Mouse (Mus musculus) intestine, embryonic 15.5 days (tissue): ENCODE data around the gene Kank3. TPM values are rescaled to one million over a fixed set of nuclear protein-coding genes. Genes with fewer than 3 reads are reported as not detected.
"Not testable (repeated sequence)": the region's sequence is repeated elsewhere in the genome, so short reads cannot be mapped to it uniquely, and the experiment has no call there.

Source experiments
- ATAC-seq: fragments of 200-750 bp; cut with Nextera tagmentation; 2 replicates; pipeline ENCODE4 v1.8.0; 2017; ENCODE audit warnings: moderate TSS enrichment, moderate library complexity
- H3K27ac ChIP-seq: fragments of 300-500 bp; sonication (generic); 2 replicates; pipeline ENCODE4 v1.5.1; 2015; ENCODE audit warnings: mild to moderate bottlenecking, inconsistent platforms
- H3K27me3 ChIP-seq: fragments of 300-500 bp; sonication (generic); replicated peaks from 2 replicates; pipeline ENCODE4 v1.6.1; 2015; ENCODE audit warnings: inconsistent platforms
- H3K36me3 ChIP-seq: fragments of 300-500 bp; sonication (generic); 2 replicates; pipeline ENCODE4 v1.6.1; 2015; ENCODE audit warnings: inconsistent platforms
- H3K4me1 ChIP-seq: fragments of 300-500 bp; sonication (generic); replicated peaks from 2 replicates; pipeline ENCODE4 v1.6.1; 2015; ENCODE audit warnings: inconsistent platforms
- H3K4me2 ChIP-seq: fragments of 300-500 bp; sonication (generic); replicated peaks from 2 replicates; pipeline ENCODE4 v1.6.1; 2015; ENCODE audit warnings: mild to moderate bottlenecking, inconsistent platforms
- H3K4me3 ChIP-seq: fragments of 300-500 bp; sonication (generic); replicated peaks from 2 replicates; pipeline ENCODE4 v1.5.1; 2015; ENCODE audit warnings: inconsistent platforms
- H3K9ac ChIP-seq: fragments of 300-500 bp; sonication (generic); 2 replicates; pipeline ENCODE4 v1.6.1; 2015; ENCODE audit warnings: inconsistent platforms
- H3K9me3 ChIP-seq: fragments of 300-500 bp; sonication (generic); 2 replicates; pipeline ENCODE4 v1.6.1; 2016; ENCODE audit warnings: inconsistent platforms
- WGBS: fragments of 180-500 bp; shearing (Covaris S2); methylation state at CpG from one replicate; pipeline ENCODE4 v1.1.7; 2015; 5-methylcytosine and 5-hydroxymethylcytosine counted together
- polyA plus RNA-seq: library from polyadenylated mRNA; unstranded; fragments of >200 nt; fragmentation: Nextera tagmentation; extraction: Ambion mirVana; gene quantifications from 2 replicates; pipeline ENCODE4 v1.2.1, GENCODE M21; 2015

Kank3 gene
- polyA plus RNA-seq, 1 experiment from 2014 or later, result 23.0 TPM

DNA sequence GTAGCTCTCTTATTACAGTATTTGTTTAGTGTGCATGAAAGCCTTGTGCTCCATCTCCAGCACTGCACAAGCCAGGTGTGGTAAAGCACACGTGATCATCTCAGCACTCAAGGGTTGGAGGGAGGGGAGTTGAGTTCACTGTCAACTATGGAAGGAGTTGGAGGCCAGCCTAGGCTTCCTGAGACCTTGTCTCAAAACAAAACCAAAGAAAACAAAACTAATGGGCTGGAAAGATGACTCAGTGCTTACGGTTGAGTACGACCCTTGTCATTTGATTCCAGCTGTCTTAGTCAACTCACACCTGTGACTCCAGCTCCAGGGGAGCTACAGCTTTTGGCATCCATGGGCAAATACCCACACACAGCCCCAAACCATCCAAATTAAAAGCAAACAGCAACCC, 2.2 kb downstream of the Kank3 start:
- H3K4me1 ChIP-seq, result peaks cover 14% of the 10 kb centered on the region
- H3K4me3 ChIP-seq, result no peak overlapping the region
- no peaks in the 10 kb centered on the region for H3K27me3 ChIP-seq
- H3K9me3 ChIP-seq, result no peaks in the 10 kb centered on the region
- no peak overlapping the region for H3K4me2 ChIP-seq
- H3K9ac ChIP-seq, result no peak overlapping the region
- no peak for ATAC-seq
- 57% methylated on average over 3 of the region's 3 CpGs for WGBS
- H3K36me3 ChIP-seq, result no peaks in the 10 kb centered on the region
- no peak overlapping the region for H3K27ac ChIP-seq

DNA sequence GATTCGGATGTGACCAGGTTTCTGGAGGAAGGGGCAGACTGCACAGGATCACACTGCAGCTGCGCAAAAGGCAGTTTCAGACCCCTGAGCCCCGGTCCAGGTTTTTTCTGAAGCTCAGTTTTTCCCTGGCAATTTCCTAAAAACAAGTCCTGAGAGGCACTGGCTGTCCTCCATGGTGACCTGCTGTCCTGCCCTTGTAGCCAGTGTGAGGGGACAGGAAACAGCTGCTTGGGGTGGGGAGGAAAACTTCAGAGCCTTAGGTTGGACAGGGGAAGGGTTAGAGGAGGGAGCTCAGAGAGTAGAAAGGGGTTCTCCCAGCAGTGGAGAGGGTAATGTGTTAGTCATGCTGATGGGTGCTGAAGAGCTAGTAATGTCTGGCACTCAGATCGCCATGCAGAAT, 2.7 kb downstream of the Kank3 start:
- no peak overlapping the region for H3K4me3 ChIP-seq
- no peaks in the 10 kb centered on the region for H3K27me3 ChIP-seq
- ATAC-seq, result no peak
- peaks cover 17% of the 10 kb centered on the region for H3K4me1 ChIP-seq
- no peak overlapping the region for H3K9ac ChIP-seq
- no peaks in the 10 kb centered on the region for H3K9me3 ChIP-seq
- H3K27ac ChIP-seq, result no peak overlapping the region
- no peaks in the 10 kb centered on the region for H3K36me3 ChIP-seq
- WGBS, result 67% methylated on average over 4 of the region's 4 CpGs
- H3K4me2 ChIP-seq, result no peak overlapping the region

DNA sequence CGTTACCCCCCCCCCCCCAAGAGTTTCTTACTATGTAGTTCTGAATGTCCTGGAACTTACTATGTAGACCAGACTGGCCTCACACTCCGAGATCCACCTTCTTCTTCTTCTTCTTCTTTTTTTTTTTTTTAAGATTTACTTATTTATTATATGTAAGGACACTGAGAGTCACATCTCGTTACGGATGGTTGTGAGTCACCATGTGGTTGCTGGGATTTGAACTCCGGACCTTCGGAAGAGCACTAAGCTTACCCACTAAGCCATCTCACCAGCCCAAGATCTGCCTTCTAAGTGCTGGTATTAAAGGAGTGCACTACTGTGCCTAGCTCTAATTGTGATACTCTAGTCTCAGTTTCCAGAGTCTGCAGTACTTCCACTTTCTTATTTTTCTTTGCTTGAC, 5.1 kb downstream of the Kank3 start:
- no peak for ATAC-seq
- H3K27ac ChIP-seq, result no peak overlapping the region
- H3K4me2 ChIP-seq, result no peak overlapping the region
- no peaks in the 10 kb centered on the region for H3K9me3 ChIP-seq
- no peak overlapping the region for H3K9ac ChIP-seq
- H3K4me1 ChIP-seq, result peaks cover 24% of the 10 kb centered on the region
- WGBS, result 92% methylated on average over 6 of the region's 6 CpGs
- no peaks in the 10 kb centered on the region for H3K27me3 ChIP-seq
- H3K4me3 ChIP-seq, result no peak overlapping the region
- H3K36me3 ChIP-seq, result peaks cover 8% of the 10 kb centered on the region; the same call in 1 of the 2 replicates

GRCm38 (mm10) chr17:33816612-33817011, 6.3 kb downstream of the Kank3 start:
- Histone ChIP-seq H3K27ac (peak overlapping the region; percentile 88; the same call in 1 of the 2 replicates), H3K9ac (peak overlapping the region; percentile 73), H3K4me2 (peak overlapping the region; percentile 95), H3K4me1 (peaks cover 18% of the 10 kb centered on the region), H3K4me3 (peak overlapping the region; percentile 54), H3K27me3 (no peaks in the 10 kb centered on the region), H3K36me3 (peaks cover 16% of the 10 kb centered on the region; the same call in 1 of the 2 replicates), H3K9me3 (no peaks in the 10 kb centered on the region)
- no peak for ATAC-seq
- 69% methylated on average over 5 of the region's 5 CpGs for WGBS

GRCm38 (mm10) chr17:33817184-33817968, 7.1 kb downstream of the Kank3 start:
- peaks cover 19% of the 10 kb centered on the region for H3K4me1 ChIP-seq
- ATAC-seq, result peak; percentile 98

DNA sequence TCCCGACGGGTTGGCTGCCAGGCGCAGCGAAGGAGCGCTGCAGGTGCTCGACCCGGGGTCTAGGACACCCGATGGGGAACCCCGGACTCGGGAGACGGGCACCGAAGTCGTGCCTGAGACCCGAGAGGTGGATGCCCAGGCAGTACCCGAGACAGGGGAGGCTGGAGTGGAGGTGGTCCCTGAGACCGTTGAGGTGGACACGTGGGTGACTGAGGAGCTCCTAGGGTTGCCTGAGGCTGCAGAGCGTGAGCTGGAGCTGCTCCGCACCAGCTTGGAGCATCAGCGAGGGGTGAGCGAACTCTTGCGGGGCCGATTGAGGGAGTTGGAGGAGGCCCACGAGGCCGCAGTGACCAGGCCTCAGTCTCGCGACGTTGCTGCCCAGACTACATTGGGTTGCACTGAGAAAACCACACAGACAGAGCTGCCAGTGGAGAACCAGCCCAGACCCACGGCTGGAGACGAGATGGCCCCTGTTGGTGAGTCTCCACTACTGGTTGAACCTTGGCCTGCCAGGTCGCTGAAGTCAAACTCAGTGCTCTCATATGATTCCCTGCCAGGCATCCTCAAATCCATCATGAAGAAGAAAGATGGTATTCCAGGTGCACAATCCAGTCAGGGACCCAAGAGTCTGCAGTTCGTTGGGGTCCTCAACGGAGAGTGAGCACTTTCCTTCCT, 7.8 kb downstream of the Kank3 start:
- WGBS, result 19% methylated on average over 33 of the region's 33 CpGs
- Histone ChIP-seq H3K4me3 (peak overlapping the region; percentile 54), H3K27me3 (no peaks in the 10 kb centered on the region), H3K36me3 (peaks cover 26% of the 10 kb centered on the region), H3K9me3 (no peaks in the 10 kb centered on the region), H3K4me2 (peak overlapping the region; percentile 95), H3K27ac (peak overlapping the region; percentile 78), H3K9ac (peak overlapping the region; percentile 73), H3K4me1 (peaks cover 24% of the 10 kb centered on the region)
- ATAC-seq, result peak; percentile 42

More at GRCm38 (mm10) chr17:33817184-33817968, 7.1 kb downstream of the Kank3 start:
- Histone ChIP-seq H3K9ac (peak overlapping the region; percentile 73), H3K4me3 (peak overlapping the region; percentile 54), H3K27me3 (no peaks in the 10 kb centered on the region), H3K27ac (peak overlapping the region; percentile 88), H3K36me3 (peaks cover 24% of the 10 kb centered on the region), H3K4me2 (peak overlapping the region; percentile 95), H3K9me3 (no peaks in the 10 kb centered on the region)
- WGBS, result under 1% methylated on average over 83 of the region's 89 CpGs

GRCm38 (mm10) chr17:33822436-33822959, 12.2 kb downstream of the Kank3 start:
- H3K9ac ChIP-seq, result no peak overlapping the region
- peaks cover 27% of the 10 kb centered on the region for H3K4me1 ChIP-seq
- no peak for ATAC-seq
- H3K9me3 ChIP-seq, result no peaks in the 10 kb centered on the region
- no peak overlapping the region for H3K4me3 ChIP-seq
- no peaks in the 10 kb centered on the region for H3K27me3 ChIP-seq
- peak overlapping the region; percentile 74; the same call in 1 of the 2 replicates for H3K4me2 ChIP-seq
- no peak overlapping the region for H3K27ac ChIP-seq
- 68% methylated on average over 1 of the region's 1 CpGs for whole genome bisulfite sequencing
- H3K36me3 ChIP-seq, result peaks cover 26% of the 10 kb centered on the region

GRCm38 (mm10) chr17:33823171-33823570, 12.9 kb downstream of the Kank3 start:
- not testable (repeated sequence) for H3K27me3 ChIP-seq, H3K27ac ChIP-seq, ATAC-seq, H3K9me3 ChIP-seq
- Histone ChIP-seq H3K4me3 (peak overlapping the region; percentile 73), H3K9ac (peak overlapping the region; percentile 71), H3K4me2 (peak overlapping the region; percentile 74), H3K4me1 (peaks cover 25% of the 10 kb centered on the region), H3K36me3 (peaks cover 26% of the 10 kb centered on the region)
- 78% methylated on average over 8 of the region's 8 CpGs for WGBS

GRCm38 (mm10) chr17:33824084-33824996, 14.0 kb downstream of the Kank3 start, which contains the start of the genes Rps28 and Ndufa7:
Gene Rps28 (minus strand): TSS chr17:33824562.
Gene Ndufa7 (plus strand): TSS chr17:33824572.
- Histone ChIP-seq H3K36me3 (peaks cover 26% of the 10 kb centered on the region), H3K4me1 (peaks cover 21% of the 10 kb centered on the region; the same call in 1 of the 2 replicates), H3K4me2 (peak within 1 kb of the TSS; percentile 74), H3K9me3 (no peaks in the 10 kb centered on the region), H3K9ac (peak within 1 kb of the TSS; percentile 76), H3K27me3 (no peaks in the 10 kb centered on the region), H3K4me3 (peak within 1 kb of the TSS; percentile 73), H3K27ac (peak within 1 kb of the TSS; percentile 79)
- under 1% methylated on average over 51 of the region's 51 CpGs for WGBS
- peak; percentile 94 for ATAC-seq

DNA sequence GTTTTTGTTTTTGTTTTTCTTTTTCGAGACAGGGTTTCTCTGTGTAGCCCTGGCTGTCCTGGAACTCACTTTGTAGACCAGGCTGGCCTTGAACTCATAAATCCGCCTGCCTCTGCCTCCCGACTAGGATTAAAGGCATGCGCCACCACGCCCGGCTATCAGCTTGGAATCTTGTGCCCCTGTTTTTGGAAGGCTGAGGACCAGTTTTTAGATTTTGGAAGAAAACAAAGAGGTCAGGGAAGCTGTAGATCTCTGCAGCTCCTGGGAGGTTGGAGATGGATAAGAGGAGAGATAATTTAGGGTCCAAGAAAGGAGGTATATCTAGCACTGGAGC, 14.6 kb downstream of the Kank3 start:
- 4% methylated on average over 6 of the region's 6 CpGs for WGBS
- peaks cover 28% of the 10 kb centered on the region for H3K36me3 ChIP-seq

GRCm38 (mm10) chr17:33825462-33825861, 15.1 kb downstream of the Kank3 start:
- Histone ChIP-seq H3K4me2 (peak overlapping the region; percentile 70), H3K4me1 (peaks cover 21% of the 10 kb centered on the region; the same call in 1 of the 2 replicates), H3K27ac (no peak overlapping the region), H3K9ac (peak overlapping the region; percentile 76; the same call in 1 of the 2 replicates), H3K36me3 (peaks cover 29% of the 10 kb centered on the region), H3K9me3 (no peaks in the 10 kb centered on the region), H3K27me3 (no peaks in the 10 kb centered on the region), H3K4me3 (peak overlapping the region; percentile 73)
- ATAC-seq, result no peak
- WGBS, result 78% methylated on average over 8 of the region's 8 CpGs

More for the DNA sequence above, 14.6 kb downstream of the Kank3 start:
- Histone ChIP-seq H3K4me3 (peak overlapping the region; percentile 73), H3K4me1 (peaks cover 21% of the 10 kb centered on the region; the same call in 1 of the 2 replicates), H3K4me2 (peak overlapping the region; percentile 70), H3K9ac (peak overlapping the region; percentile 76)
- ATAC-seq, H3K27me3 ChIP-seq, H3K27ac ChIP-seq, H3K9me3 ChIP-seq: not testable (repeated sequence)
